Mouse (Mus musculus) cortical plate, adult 2 months (tissue): ENCODE measurements at regions not wholly inside any gene's neighbourhood (a gene's known extent, or its start where the extent isn't known, plus 50 kb on each side); places are given as distances from the start of the nearest gene placed in this dataset.

ENCODE experiments used
- H3K27ac ChIP-seq: fragments of 200-500 bp; 2 replicates; pipeline ENCODE4 v1.5.1; 2012; ENCODE audit warnings: low read length, control low read depth, inconsistent platforms; ENCODE audit not compliant: insufficient read depth
- H3K4me1 ChIP-seq: fragments of 200-500 bp; 2 replicates; pipeline ENCODE4 v1.6.1; 2011; ENCODE audit warnings: low read length; ENCODE audit not compliant: control insufficient read depth, insufficient read depth
- H3K4me3 ChIP-seq: fragments of 200-500 bp; 2 replicates; pipeline ENCODE4 v1.5.1; 2011; ENCODE audit warnings: mild to moderate bottlenecking, low read length, control low read depth; ENCODE audit not compliant: insufficient read depth
- CTCF ChIP-seq: fragments of 200-500 bp; IDR thresholded peaks from 2 replicates; pipeline ENCODE4 v1.5.1; 2011; ENCODE audit warnings: mild to moderate bottlenecking, control low read depth, low read length; ENCODE audit not compliant: insufficient read depth; ENCODE audit errors: extremely low read depth
- POLR2A ChIP-seq: fragments of 200-500 bp; IDR thresholded peaks from 2 replicates; pipeline ENCODE4 v1.6.1; 2011; ENCODE audit warnings: mild to moderate bottlenecking, low read length, control low read depth; ENCODE audit not compliant: insufficient read depth; ENCODE audit errors: extremely low read depth

DNA sequence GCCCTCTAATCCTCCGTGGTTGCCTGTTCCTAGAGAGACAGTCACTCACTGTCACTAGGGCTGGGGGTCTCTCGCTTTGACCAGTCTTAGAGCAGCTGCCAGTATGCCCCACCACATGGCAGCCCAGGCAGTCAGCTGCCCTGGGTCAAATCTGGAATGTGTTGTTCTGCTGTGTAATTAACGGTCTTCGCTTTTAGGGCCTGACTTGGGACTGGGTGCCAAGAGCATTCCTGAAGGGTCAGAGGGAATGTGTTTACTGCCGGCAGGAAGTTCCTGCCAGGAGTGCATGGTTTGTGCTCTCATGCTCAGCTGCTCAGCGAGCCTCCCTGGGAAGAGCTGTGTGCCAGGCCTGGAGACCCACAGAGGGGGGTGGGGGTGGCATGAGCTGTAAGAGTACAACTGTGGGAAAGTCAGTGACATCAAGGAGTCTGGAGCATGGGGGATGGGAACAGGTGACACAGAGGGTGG lies 518.5 kb upstream of the Lrrc6 start:
- no peaks in the 10 kb centered on the region for H3K4me1 ChIP-seq

More for the DNA sequence above, 518.5 kb upstream of the Lrrc6 start:
- Histone ChIP-seq H3K27ac (no peak overlapping the region), H3K4me3 (no peak overlapping the region)
- TF ChIP-seq POLR2A (no peak), CTCF (no peak)
